Mouse (Mus musculus) adrenal gland, adult 8-10 months (tissue): Measurements from ENCODE around the gene Gm21836. TPM values are rescaled to one million over a fixed set of nuclear protein-coding genes. Genes with fewer than 3 reads are reported as not detected.
A peak's percentile ranks its signal among the peaks of the same experiment; 100 is the strongest.
"Not testable (repeated sequence)": the region's sequence is repeated elsewhere in the genome, so short reads cannot be mapped to it uniquely, and the experiment has no call there.

Source experiments
- DNase-seq: peaks from one replicate; pipeline ENCODE4 v3.0.0; 2022
- total RNA-seq, 4 experiments: library from RNA; stranded (reverse); gene quantifications; 2 replicates each; pipeline ENCODE4 v1.2.4; 2022

The Gm21836 gene
- not detected for total RNA-seq

- not testable (repeated sequence) for DNase-seq
Measured at GRCm38 (mm10) chr9:124493693-124494092, at the start of gene Gm21836. Gm21836 (minus strand) TSS chr9:124493793.

GRCm38 (mm10) chr9:124480361-124480980 lies 13.1 kb downstream of the Gm21836 start:
- not testable (repeated sequence) for DNase-seq

DNA sequence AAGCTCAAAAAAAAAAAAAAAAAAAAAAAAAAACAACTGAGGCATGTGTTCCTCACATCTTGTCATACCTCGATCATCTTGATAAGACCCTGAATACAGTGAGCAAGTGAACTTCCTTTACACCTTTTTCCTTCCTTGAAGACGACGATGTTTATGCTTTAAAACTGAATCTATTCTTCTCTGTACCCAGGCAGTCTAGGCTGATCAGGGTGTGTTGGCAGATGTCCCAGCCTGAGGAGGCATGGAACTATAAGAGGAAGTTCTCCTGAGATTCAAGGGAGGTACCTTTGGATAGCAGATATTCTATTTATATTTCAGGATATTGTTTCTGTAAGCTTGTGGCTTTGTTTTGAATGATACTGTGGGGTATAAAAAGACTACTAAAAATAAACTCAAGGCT lies 15.5 kb downstream of the Gm21836 start:
- no peak for DNase-seq

DNA sequence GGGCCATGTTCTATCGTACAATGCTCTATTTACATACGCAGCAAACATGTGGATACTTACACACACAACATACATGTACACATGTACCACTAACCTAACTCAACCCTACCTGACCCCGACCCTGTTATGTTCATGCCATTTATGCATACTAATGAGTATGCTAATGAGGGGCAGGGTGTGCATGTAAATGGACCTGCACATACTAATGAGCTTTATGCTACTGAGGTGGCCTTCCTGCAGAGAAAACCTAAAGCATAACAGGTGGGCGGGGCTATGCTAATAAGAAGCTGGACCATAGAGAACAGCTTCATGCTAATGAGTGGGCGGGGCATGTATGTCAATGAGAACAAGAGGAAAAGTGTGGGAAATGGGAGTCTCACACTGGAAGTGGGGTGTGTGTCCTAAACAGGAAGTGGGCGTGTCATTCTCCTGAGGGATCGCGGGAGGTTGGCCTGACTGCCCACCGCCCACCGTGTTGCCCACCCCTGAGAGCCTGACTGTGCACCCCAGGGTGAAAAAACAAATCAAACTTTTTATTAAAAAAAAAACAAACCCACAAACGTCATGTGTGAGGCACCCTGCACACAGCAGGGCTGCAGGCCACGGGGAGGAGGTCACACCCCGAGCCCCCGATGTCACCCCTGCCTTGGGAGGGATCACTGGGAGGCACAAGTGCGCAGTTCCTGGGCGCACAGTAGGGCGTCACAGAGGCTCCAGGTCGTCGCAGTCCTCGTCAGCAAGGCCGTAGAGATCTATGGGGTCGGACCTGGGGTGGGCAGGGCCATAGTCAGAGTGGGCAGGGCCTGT lies 17.3 kb downstream of the Gm21836 start, which contains the start of gene Ppp2r3d:
Gene Ppp2r3d (minus strand): TSS at position 803 of the 807 bp plus-strand sequence.
- DNase-seq = peak; percentile 9

DNA sequence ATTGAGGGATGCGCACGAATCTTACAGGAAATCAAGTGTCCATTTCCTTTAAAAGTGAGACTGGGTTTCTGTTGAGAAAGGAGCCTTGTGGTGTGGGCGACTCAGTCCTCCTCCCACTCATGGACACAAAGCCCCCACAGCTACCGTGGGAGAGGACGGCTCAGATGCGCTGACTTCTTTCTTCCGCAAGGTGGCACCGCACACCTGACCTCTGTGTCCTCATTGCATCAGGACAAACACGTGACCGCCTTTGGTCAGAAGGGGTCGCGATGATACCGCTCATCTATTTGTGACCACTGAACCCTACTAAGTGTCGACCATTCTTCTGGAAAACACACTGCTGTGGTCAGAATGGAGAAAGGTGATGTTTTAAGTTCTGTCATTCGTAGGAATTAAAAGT lies 17.9 kb downstream of the Gm21836 start:
- no peak for DNase-seq

DNA sequence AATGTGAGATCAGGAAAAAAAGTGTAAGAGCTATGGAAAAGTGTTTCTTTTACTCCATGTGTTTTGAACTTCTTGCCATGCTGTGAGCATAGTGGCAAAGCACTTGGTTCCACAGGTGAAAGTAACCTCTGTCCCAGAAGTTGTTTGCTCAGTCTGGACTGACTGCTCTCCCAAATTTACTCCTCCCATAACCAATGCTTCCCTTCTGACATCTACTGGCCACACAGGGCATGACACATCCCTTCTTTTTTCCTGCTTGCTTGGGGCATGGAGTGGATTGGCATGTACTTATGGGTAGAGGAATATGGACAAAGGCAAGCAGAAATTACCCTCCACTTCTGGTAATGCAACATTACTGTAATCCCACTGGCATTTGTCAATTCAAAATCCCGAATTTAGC lies 37.0 kb downstream of the Gm21836 start:
- no peak for DNase-seq

Other genes with a start within 250 kb of the Gm21836 start
- 10 to 100 TPM; 19.9 to 29.1 (median 24.6) TPM for gene 2010315B03Rik, start 181.1 kb downstream of the Gm21836 start, total RNA-seq
- 100 to 1,000 TPM in 3 of 4 experiments, 10 to 100 TPM in 1; 98.3 to 182 (median 140) TPM for gene Ppp2r3d, start 16.9 kb downstream of the Gm21836 start, total RNA-seq